Mouse (Mus musculus) stomach, embryonic 15.5 days (tissue): ENCODE data around the gene Atp6v0a2. TPM values are rescaled to one million over a fixed set of nuclear protein-coding genes. Genes with fewer than 3 reads are reported as not detected.
"Not testable (repeated sequence)": the region's sequence is repeated elsewhere in the genome, so short reads cannot be mapped to it uniquely, and the experiment has no call there.

ENCODE experiments used
- ATAC-seq: fragments of 200-750 bp; cut with Nextera tagmentation; 2 replicates; pipeline ENCODE4 v1.8.0; 2017; ENCODE audit warnings: low read depth, moderate number of reproducible peaks, moderate TSS enrichment; ENCODE audit not compliant: insufficient read depth, low FRiP score
- H3K27ac ChIP-seq: fragments of 300-500 bp; sonication (generic); 2 replicates; pipeline ENCODE4 v1.5.1; 2015; ENCODE audit warnings: mild to moderate bottlenecking, inconsistent platforms
- H3K27me3 ChIP-seq: fragments of 300-500 bp; sonication (generic); replicated peaks from 2 replicates; pipeline ENCODE4 v1.6.1; 2015; ENCODE audit warnings: inconsistent platforms
- H3K36me3 ChIP-seq: fragments of 300-500 bp; sonication (generic); 2 replicates; pipeline ENCODE4 v1.6.1; 2015; ENCODE audit warnings: inconsistent platforms
- H3K4me1 ChIP-seq: fragments of 300-500 bp; sonication (generic); 2 replicates; pipeline ENCODE4 v1.6.1; 2015; ENCODE audit warnings: inconsistent platforms
- H3K4me2 ChIP-seq: fragments of 300-500 bp; sonication (generic); 2 replicates; pipeline ENCODE4 v1.6.1; 2015; ENCODE audit warnings: mild to moderate bottlenecking, inconsistent platforms
- H3K4me3 ChIP-seq: fragments of 300-500 bp; sonication (generic); replicated peaks from 2 replicates; pipeline ENCODE4 v1.5.1; 2015; ENCODE audit warnings: inconsistent platforms
- H3K9ac ChIP-seq: fragments of 300-500 bp; sonication (generic); 2 replicates; pipeline ENCODE4 v1.6.1; 2015; ENCODE audit warnings: inconsistent platforms
- H3K9me3 ChIP-seq: fragments of 300-500 bp; sonication (generic); 2 replicates; pipeline ENCODE4 v1.6.1; 2016; ENCODE audit warnings: inconsistent platforms
- WGBS: fragments of 180-500 bp; shearing (Covaris S2); methylation state at CpG from one replicate; pipeline ENCODE4 v1.1.7; 2015; 5-methylcytosine and 5-hydroxymethylcytosine counted together
- polyA plus RNA-seq: library from polyadenylated mRNA; unstranded; fragments of >200 nt; fragmentation: Nextera tagmentation; extraction: Ambion mirVana; gene quantifications from 2 replicates; pipeline ENCODE4 v1.2.1, GENCODE M21; 2015

The Atp6v0a2 gene
- polyA plus RNA-seq, 1 experiment from 2014 or later, result 39.1 TPM

- no peaks in the 10 kb centered on the region for H3K27me3 ChIP-seq
- no peaks in the 10 kb centered on the region for H3K36me3 ChIP-seq
- ATAC-seq, result no peak; the same call in 1 of the 2 replicates
- no peak overlapping the region for H3K9ac ChIP-seq
- H3K27ac ChIP-seq, result no peak overlapping the region
- H3K4me2 ChIP-seq, result no peak overlapping the region
- no peak overlapping the region for H3K4me3 ChIP-seq
- no peaks in the 10 kb centered on the region for H3K4me1 ChIP-seq
- H3K9me3 ChIP-seq, result no peaks in the 10 kb centered on the region
- 80% methylated on average over 11 of the region's 11 CpGs for WGBS
Observed at GRCm38 (mm10) chr5:124614709-124615108, 13.7 kb upstream of the Atp6v0a2 start.

- no peaks in the 10 kb centered on the region for H3K4me1 ChIP-seq
- no peaks in the 10 kb centered on the region for H3K36me3 ChIP-seq
- no peak overlapping the region for H3K9ac ChIP-seq
- no peak overlapping the region for H3K4me2 ChIP-seq
- no peaks in the 10 kb centered on the region for H3K27me3 ChIP-seq
- ATAC-seq, result no peak
- H3K27ac ChIP-seq, result no peak overlapping the region
- no peak overlapping the region for H3K4me3 ChIP-seq
- 75% methylated on average over 10 of the region's 10 CpGs for WGBS
- H3K9me3 ChIP-seq, result no peaks in the 10 kb centered on the region
Observed at GRCm38 (mm10) chr5:124618711-124619110, 9.7 kb upstream of the Atp6v0a2 start.

DNA sequence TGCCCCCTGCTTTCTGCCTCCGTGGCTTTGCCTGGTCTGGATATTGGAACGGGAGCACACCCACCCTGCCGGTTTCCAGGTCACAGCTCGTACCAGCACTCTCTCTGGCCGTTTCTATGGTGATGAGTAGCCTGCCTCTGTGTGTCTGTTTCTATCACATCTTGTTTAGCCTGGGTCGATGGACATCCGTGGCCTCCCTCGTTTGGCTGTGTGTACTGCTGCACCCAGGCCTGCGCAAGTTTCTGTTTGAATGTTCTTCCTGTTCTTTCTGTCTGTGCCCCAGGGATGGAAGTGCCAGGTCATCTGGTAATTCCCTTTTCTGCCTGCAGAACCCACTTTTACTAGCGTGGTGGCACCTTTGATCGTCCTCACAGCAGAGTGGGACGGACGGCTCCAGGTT, 7.0 kb upstream of the Atp6v0a2 start:
- Histone ChIP-seq H3K27ac (no peak overlapping the region), H3K9ac (no peak overlapping the region), H3K36me3 (no peaks in the 10 kb centered on the region), H3K4me2 (no peak overlapping the region), H3K27me3 (no peaks in the 10 kb centered on the region), H3K4me1 (no peaks in the 10 kb centered on the region), H3K9me3 (no peaks in the 10 kb centered on the region), H3K4me3 (no peak overlapping the region)
- no peak for ATAC-seq
- whole genome bisulfite sequencing, result 74% methylated on average over 13 of the region's 13 CpGs

GRCm38 (mm10) chr5:124622890-124623289, 5.5 kb upstream of the Atp6v0a2 start:
- ATAC-seq, result no peak
- no peak overlapping the region for H3K4me2 ChIP-seq
- H3K9ac ChIP-seq, result no peak overlapping the region
- no peak overlapping the region for H3K27ac ChIP-seq
- 85% methylated on average over 15 of the region's 15 CpGs for WGBS
- H3K27me3 ChIP-seq, result no peaks in the 10 kb centered on the region
- H3K4me3 ChIP-seq, result no peak overlapping the region
- H3K36me3 ChIP-seq, result no peaks in the 10 kb centered on the region
- no peaks in the 10 kb centered on the region for H3K9me3 ChIP-seq
- peaks cover under 1% of the 10 kb centered on the region; the same call in 1 of the 2 replicates for H3K4me1 ChIP-seq

DNA sequence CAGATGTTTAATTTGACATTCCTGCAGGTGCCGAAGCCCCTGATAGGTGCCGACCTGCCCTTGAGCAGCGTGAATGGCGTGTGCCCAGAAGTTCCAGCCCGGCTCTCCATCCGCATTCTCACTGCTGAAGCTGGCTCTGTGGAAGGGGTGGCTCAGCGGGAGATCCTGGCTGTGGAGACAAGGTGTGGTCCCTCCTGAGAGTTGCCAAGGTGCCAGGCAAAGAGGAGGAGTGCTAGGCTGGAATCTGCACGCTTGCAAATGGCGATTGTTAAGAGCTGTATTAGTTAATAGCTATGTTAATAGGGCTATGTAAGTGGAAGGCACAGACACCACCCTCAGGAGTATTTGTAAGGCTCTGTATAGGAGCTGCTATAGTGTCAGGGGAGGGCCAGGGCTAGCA, 4.1 kb upstream of the Atp6v0a2 start:
- ATAC-seq, result no peak
- Histone ChIP-seq H3K9me3 (no peaks in the 10 kb centered on the region), H3K9ac (no peak overlapping the region), H3K27me3 (no peaks in the 10 kb centered on the region), H3K4me2 (no peak overlapping the region), H3K27ac (no peak overlapping the region), H3K4me3 (no peak overlapping the region), H3K4me1 (peaks cover 5% of the 10 kb centered on the region; the same call in 1 of the 2 replicates), H3K36me3 (no peaks in the 10 kb centered on the region)
- WGBS, result 92% methylated on average over 9 of the region's 9 CpGs

DNA sequence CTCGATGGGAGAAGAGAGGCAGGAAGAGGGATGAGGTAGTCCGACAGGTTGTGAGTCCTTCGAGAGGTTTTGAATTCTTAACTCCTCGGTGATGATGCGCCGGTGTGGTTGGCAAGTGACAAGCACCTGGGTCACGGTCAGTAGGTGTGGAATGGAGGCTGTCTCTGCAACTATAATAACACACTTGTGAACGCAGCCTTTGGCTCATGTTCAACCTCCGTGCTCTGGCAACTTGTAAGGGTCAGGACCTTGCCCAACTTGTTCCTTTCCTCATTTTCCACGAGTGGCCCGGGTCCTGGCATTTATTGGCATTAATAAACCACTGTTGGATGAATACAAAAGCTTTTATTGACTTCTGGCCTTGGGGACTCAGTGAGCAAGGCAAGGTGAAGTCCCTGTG, 1.3 kb downstream of the Atp6v0a2 start:
- 10% methylated on average over 11 of the region's 11 CpGs for WGBS
- ATAC-seq, result no peak
- H3K27ac ChIP-seq, result peak overlapping the region; percentile 48; the same call in 1 of the 2 replicates

DNA sequence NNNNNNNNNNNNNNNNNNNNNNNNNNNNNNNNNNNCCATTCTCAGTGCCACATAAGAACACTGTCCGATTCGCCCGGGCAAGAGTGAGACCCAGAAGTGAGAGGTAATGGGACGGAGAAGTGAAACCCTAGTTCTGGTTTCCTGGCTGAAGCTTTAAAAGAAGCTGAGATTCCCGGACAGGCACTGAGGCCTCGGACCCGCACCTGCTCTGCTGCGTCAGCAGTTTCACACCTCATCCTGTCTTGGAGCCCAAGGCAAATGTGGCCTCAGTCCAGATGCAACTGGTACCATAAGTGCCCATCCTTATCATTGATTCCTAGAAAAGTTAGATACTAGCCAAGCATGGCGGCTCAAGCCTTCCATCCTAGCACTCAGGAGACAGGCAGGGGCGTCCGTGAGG, 3.3 kb downstream of the Atp6v0a2 start:
- no peak overlapping the region for H3K27ac ChIP-seq
- no peaks in the 10 kb centered on the region for H3K9me3 ChIP-seq
- no peak for ATAC-seq
- H3K4me2 ChIP-seq, result no peak overlapping the region
- WGBS, result 86% methylated on average over 11 of the region's 11 CpGs
- H3K9ac ChIP-seq, result no peak overlapping the region
- H3K36me3 ChIP-seq, result peaks cover 18% of the 10 kb centered on the region
- no peak overlapping the region for H3K4me3 ChIP-seq
- no peaks in the 10 kb centered on the region for H3K27me3 ChIP-seq
- H3K4me1 ChIP-seq, result peaks cover 13% of the 10 kb centered on the region

More for the DNA sequence above, 1.3 kb downstream of the Atp6v0a2 start:
- Histone ChIP-seq H3K27me3 (no peaks in the 10 kb centered on the region), H3K36me3 (no peaks in the 10 kb centered on the region; the same call in 1 of the 2 replicates), H3K4me2 (peak overlapping the region; percentile 87), H3K4me3 (peak overlapping the region; percentile 98), H3K9me3 (no peaks in the 10 kb centered on the region), H3K9ac (peak overlapping the region; percentile 83; the same call in 1 of the 2 replicates), H3K4me1 (peaks cover 13% of the 10 kb centered on the region)

DNA sequence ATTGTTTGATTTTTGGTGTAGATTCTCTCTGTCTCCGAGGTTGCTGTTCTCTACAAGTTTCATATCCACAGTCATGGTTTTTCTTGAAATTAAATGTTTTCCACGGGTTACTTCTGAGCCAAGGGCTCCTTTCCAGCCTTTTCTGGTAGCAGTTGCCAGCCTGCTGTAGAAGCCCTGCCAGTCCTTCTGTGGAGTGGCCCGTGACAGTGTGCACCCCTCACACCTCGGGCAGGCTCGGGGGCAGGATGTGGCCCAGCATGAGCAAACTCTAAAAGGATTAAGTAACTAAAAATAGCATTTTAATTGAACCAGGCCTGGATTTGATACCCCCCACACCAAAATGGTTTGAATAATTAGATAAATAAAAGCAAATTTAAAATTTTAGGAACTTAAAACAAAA, 4.1 kb downstream of the Atp6v0a2 start:
- H3K36me3 ChIP-seq, result peaks cover 24% of the 10 kb centered on the region
- H3K27me3 ChIP-seq, result no peaks in the 10 kb centered on the region
- no peaks in the 10 kb centered on the region for H3K9me3 ChIP-seq
- 76% methylated on average over 5 of the region's 5 CpGs for WGBS
- no peak overlapping the region for H3K9ac ChIP-seq
- H3K4me3 ChIP-seq, result no peak overlapping the region
- no peak overlapping the region for H3K27ac ChIP-seq
- ATAC-seq, result no peak
- no peak overlapping the region for H3K4me2 ChIP-seq
- H3K4me1 ChIP-seq, result peaks cover 13% of the 10 kb centered on the region

- Histone ChIP-seq H3K36me3 (peaks cover 30% of the 10 kb centered on the region), H3K9ac (no peak overlapping the region), H3K27me3 (no peaks in the 10 kb centered on the region), H3K4me3 (no peak overlapping the region), H3K27ac (no peak overlapping the region), H3K9me3 (no peaks in the 10 kb centered on the region), H3K4me1 (peaks cover 9% of the 10 kb centered on the region), H3K4me2 (no peak overlapping the region)
- 65% methylated on average over 2 of the region's 2 CpGs for WGBS
- ATAC-seq, result no peak
Observed at GRCm38 (mm10) chr5:124633425-124633824, 5.0 kb downstream of the Atp6v0a2 start.

- H3K36me3 ChIP-seq, result peaks cover 45% of the 10 kb centered on the region
- H3K4me1 ChIP-seq, H3K27me3 ChIP-seq, ATAC-seq, H3K27ac ChIP-seq, H3K9me3 ChIP-seq, H3K9ac ChIP-seq, H3K4me2 ChIP-seq, H3K4me3 ChIP-seq: not testable (repeated sequence)
- WGBS, result 83% methylated on average over 4 of the region's 4 CpGs
Observed at GRCm38 (mm10) chr5:124635068-124635467, 6.7 kb downstream of the Atp6v0a2 start.

DNA sequence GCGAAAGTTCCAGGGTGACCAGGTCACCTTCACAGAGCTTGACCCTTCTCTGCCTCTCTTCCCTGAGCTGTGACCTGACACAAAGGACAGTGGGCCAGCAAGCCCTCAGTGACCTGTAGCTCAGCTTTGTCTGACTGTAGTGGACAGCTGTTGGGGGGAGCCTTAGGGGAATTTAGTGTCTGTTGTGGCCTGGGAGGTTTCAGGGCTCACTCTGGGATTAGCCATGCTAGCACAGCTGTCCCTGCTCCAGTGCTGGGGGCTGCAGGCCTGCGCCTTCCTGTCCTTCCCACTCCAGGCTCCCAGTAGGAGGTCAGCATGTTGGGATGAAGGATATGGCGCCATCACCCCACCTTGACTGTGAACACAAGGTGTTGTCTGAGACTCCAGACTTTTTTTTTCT, 7.8 kb downstream of the Atp6v0a2 start:
- Histone ChIP-seq H3K27ac (no peak overlapping the region), H3K4me1 (no peaks in the 10 kb centered on the region), H3K4me2 (no peak overlapping the region), H3K9ac (no peak overlapping the region), H3K27me3 (no peaks in the 10 kb centered on the region), H3K9me3 (no peaks in the 10 kb centered on the region), H3K4me3 (no peak overlapping the region), H3K36me3 (peaks cover 48% of the 10 kb centered on the region)
- 96% methylated on average over 3 of the region's 3 CpGs for WGBS
- no peak for ATAC-seq

DNA sequence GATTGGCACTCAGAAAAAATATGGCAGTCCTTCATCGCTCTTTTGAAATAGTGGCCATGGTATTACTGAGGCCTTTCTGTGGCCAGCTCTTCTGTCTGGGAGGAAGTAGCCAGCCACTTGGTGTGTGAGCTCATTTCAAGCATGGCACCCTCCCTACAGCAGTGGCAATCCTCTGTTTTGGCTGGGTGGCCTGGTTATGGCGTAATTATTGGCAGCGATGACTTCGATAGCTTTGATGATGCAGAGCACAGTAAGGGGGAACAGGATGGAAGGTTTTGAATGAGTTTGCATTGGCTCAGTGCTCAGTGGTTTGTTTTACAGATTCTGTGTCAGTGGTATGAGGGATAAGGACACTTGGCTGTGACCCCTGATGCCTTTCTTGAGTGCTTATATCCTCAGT, 8.3 kb downstream of the Atp6v0a2 start:
- no peak overlapping the region for H3K4me3 ChIP-seq
- 93% methylated on average over 4 of the region's 4 CpGs for WGBS

GRCm38 (mm10) chr5:124637300-124637699, 8.9 kb downstream of the Atp6v0a2 start:
- H3K27me3 ChIP-seq, result no peaks in the 10 kb centered on the region
- H3K4me2 ChIP-seq, result no peak overlapping the region
- no peak overlapping the region for H3K4me3 ChIP-seq
- H3K9me3 ChIP-seq, result no peaks in the 10 kb centered on the region
- peaks cover 59% of the 10 kb centered on the region for H3K36me3 ChIP-seq
- no peak for ATAC-seq
- H3K27ac ChIP-seq, result no peak overlapping the region
- H3K4me1 ChIP-seq, result no peaks in the 10 kb centered on the region
- H3K9ac ChIP-seq, result no peak overlapping the region
- WGBS, result 84% methylated on average over 11 of the region's 11 CpGs

More for the DNA sequence above, 8.3 kb downstream of the Atp6v0a2 start:
- no peak overlapping the region for H3K4me2 ChIP-seq
- no peaks in the 10 kb centered on the region for H3K9me3 ChIP-seq
- no peak for ATAC-seq
- no peaks in the 10 kb centered on the region for H3K27me3 ChIP-seq
- no peaks in the 10 kb centered on the region for H3K4me1 ChIP-seq
- H3K9ac ChIP-seq, result no peak overlapping the region
- H3K36me3 ChIP-seq, result peaks cover 53% of the 10 kb centered on the region
- H3K27ac ChIP-seq, result no peak overlapping the region
